Mouse (Mus musculus): Measurements from ENCODE around the gene Ces3b. TPM values are rescaled to one million over a fixed set of nuclear protein-coding genes. Genes with fewer than 3 reads are reported as not detected.
A peak's percentile ranks its signal among the peaks of the same experiment; 100 is the strongest.
"Not testable (repeated sequence)": the region's sequence is repeated elsewhere in the genome, so short reads cannot be mapped to it uniquely, and the experiment has no call there.

The Ces3b gene
- total RNA-seq (2014; rRNA removed) (not detected in 2 replicates), polyA plus RNA-seq (2015; fragmentation: Nextera tagmentation; extraction: Ambion mirVana) (not detected in 2 replicates)

DNA sequence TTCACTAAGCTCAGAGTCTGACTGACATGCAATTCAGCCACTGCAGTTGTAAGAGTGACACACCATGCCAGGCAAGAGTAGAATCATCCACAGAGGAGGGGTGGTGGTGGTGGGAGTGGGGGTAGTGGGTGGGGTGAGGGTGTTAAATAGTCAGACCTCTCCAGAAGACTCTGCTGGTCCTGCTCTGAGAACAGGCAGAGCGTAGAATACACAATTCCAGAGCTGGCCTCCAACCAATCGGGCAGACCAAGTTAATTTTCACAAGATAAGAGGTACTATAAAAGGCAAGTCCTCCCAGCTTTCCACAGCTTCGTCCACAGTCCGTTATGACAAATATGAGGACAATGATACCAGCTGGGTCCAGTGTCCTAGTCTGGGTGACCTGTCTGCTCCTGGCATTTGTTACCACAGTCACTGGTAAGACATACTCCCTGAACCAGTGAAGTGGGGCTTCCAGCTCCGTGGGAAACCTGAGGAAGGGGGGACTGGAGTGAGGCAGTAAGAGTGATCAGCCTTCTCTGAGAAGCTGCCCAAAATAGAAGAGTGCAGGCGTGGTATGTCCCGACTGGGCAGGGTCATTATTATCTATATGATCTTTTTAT lies at the start of gene Ces3b:
Ces3b (plus strand) TSS at position 305 of the 602 bp plus-strand sequence.
- 81% methylated on average over 7 of the region's 7 CpGs for WGBS
- Histone ChIP-seq H3K36me3 (ENCODE audit: insufficient read depth, low read length) (no peaks in the 10 kb centered on the region), H3K4me1 (ENCODE audit: insufficient read depth, low read length) (no peaks in the 10 kb centered on the region), H3K9me3 (ENCODE audit: low read length) (no peaks in the 10 kb centered on the region), H3K4me2 (ENCODE audit: low read depth, low read length) (no peak within 1 kb of the TSS), H3K9ac (replicated peaks; ENCODE audit: low read length) (no peak within 1 kb of the TSS), H3K27ac (no peak within 1 kb of the TSS), H3K27me3 (ENCODE audit: insufficient read depth, low read length) (no peaks in the 10 kb centered on the region), H3K4me3 (ENCODE audit: low read length) (no peak within 1 kb of the TSS)
- DNase-seq (ENCODE audit: low spot score) (no peak), ATAC-seq (no peak)
- TF ChIP-seq CTCF (IDR thresholded peaks at IDR 0.05; ENCODE audit: low read depth): no peak

DNA sequence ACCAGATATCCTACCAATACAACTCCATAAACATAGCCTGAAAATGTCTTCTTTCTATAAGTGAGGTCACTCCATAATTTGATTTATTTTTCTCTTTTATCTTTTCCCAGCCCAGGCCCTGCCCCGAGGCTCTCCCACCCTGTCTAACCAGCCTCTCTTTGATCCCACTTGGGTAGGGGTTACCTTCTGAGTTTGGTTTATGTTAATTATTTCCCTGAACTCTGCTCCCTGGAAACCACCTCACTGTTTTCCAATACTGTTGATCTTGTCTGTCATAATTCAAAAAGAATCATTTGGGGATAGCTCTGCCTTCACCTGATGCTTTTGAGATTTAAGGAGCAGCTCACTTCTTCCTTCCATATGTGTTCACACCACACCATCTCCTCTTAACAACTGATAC lies 40.0 kb upstream of the Ces3b start:
- H3K9me3 ChIP-seq (ENCODE audit: low read length): no peaks in the 10 kb centered on the region
- DNase-seq (ENCODE audit: low spot score): no peak
- no peaks in the 10 kb centered on the region for H3K4me1 ChIP-seq (ENCODE audit: insufficient read depth, low read length)
- H3K4me3 ChIP-seq (ENCODE audit: low read length): no peak overlapping the region
- no peak overlapping the region for H3K9ac ChIP-seq (replicated peaks; ENCODE audit: low read length)
- H3K4me2 ChIP-seq (ENCODE audit: low read depth, low read length): no peak overlapping the region
- no peak for TF ChIP-seq CTCF (IDR thresholded peaks at IDR 0.05; ENCODE audit: low read depth)
- no peaks in the 10 kb centered on the region for H3K27me3 ChIP-seq (ENCODE audit: insufficient read depth, low read length)
- H3K36me3 ChIP-seq (ENCODE audit: insufficient read depth, low read length): no peaks in the 10 kb centered on the region
- WGBS: 71% methylated on average over 1 of the region's 1 CpGs
- ATAC-seq: no peak
- no peak overlapping the region for H3K27ac ChIP-seq

DNA sequence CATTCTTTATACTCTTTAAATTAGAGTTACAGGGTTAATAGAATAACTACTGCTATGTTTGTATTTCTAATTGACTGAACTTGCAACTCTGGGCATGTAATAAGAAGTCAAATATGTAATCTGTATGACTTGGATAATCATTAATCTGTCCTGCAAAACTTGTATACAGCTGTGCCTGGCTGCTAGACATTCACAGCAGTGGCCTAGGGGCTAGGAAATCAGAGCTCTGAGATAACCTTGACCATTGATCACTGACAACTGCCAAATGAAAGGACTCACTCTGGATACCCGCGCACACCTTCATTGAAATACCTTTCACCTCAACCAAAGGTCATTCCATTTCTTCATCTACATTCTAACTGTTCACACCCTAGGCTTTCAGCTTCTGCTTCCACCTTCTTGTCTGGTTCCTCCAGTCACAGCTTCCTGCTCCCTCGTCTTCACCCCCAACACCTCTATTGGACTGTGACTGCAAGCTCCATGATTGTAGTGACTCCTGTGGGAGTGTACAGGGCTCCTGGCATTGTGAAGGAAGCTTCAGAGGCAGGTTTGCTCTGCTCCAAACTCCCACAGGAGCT lies 37.6 kb upstream of the Ces3b start:
- no peaks in the 10 kb centered on the region for H3K4me1 ChIP-seq (ENCODE audit: insufficient read depth, low read length)
- no peak overlapping the region for H3K4me2 ChIP-seq (ENCODE audit: low read depth, low read length)
- no peak overlapping the region for H3K9ac ChIP-seq (replicated peaks; ENCODE audit: low read length)
- TF ChIP-seq CTCF (IDR thresholded peaks at IDR 0.05; ENCODE audit: low read depth): no peak
- H3K9me3 ChIP-seq (ENCODE audit: low read length): no peaks in the 10 kb centered on the region
- H3K27me3 ChIP-seq (ENCODE audit: insufficient read depth, low read length): no peaks in the 10 kb centered on the region
- H3K36me3 ChIP-seq (ENCODE audit: insufficient read depth, low read length): no peaks in the 10 kb centered on the region
- ATAC-seq (no peak), DNase-seq (ENCODE audit: low spot score) (no peak)
- WGBS: 93% methylated on average over 3 of the region's 3 CpGs
- no peak overlapping the region for H3K27ac ChIP-seq
- H3K4me3 ChIP-seq (ENCODE audit: low read length): no peak overlapping the region

- no peak for DNase-seq (ENCODE audit: low spot score)
- no peaks in the 10 kb centered on the region for H3K36me3 ChIP-seq (ENCODE audit: insufficient read depth, low read length)
These were observed 35.1 kb upstream of the Ces3b start, which contains the start of gene Ces3a for GRCm38 (mm10) chr8:105048371-105048854. Gene Ces3a (plus strand): TSS chr8:105048601.

GRCm38 (mm10) chr8:105056211-105056610 lies 27.3 kb upstream of the Ces3b start:
- no peaks in the 10 kb centered on the region for H3K9me3 ChIP-seq (ENCODE audit: low read length)
- ATAC-seq: no peak
- no peaks in the 10 kb centered on the region for H3K4me1 ChIP-seq (ENCODE audit: insufficient read depth, low read length)
- H3K4me3 ChIP-seq (ENCODE audit: low read length): no peak overlapping the region
- WGBS: 93% methylated on average over 4 of the region's 4 CpGs
- no peak for TF ChIP-seq CTCF (IDR thresholded peaks at IDR 0.05; ENCODE audit: low read depth)
- H3K27ac ChIP-seq: no peak overlapping the region
- no peaks in the 10 kb centered on the region for H3K27me3 ChIP-seq (ENCODE audit: insufficient read depth, low read length)
- no peak overlapping the region for H3K9ac ChIP-seq (replicated peaks; ENCODE audit: low read length)
- DNase-seq (ENCODE audit: low spot score): no peak
- no peaks in the 10 kb centered on the region for H3K36me3 ChIP-seq (ENCODE audit: insufficient read depth, low read length)
- no peak overlapping the region for H3K4me2 ChIP-seq (ENCODE audit: low read depth, low read length)

More at GRCm38 (mm10) chr8:105048371-105048854, 35.1 kb upstream of the Ces3b start, which contains the start of gene Ces3a:
- H3K4me2 ChIP-seq (ENCODE audit: low read depth, low read length): no peak within 1 kb of the TSS
- no peak within 1 kb of the TSS for H3K4me3 ChIP-seq (ENCODE audit: low read length)
- no peak for TF ChIP-seq CTCF (IDR thresholded peaks at IDR 0.05; ENCODE audit: low read depth)
- no peak within 1 kb of the TSS for H3K27ac ChIP-seq
- H3K4me1 ChIP-seq (ENCODE audit: insufficient read depth, low read length): no peaks in the 10 kb centered on the region
- WGBS: 77% methylated on average over 3 of the region's 3 CpGs
- no peak for ATAC-seq
- no peaks in the 10 kb centered on the region for H3K9me3 ChIP-seq (ENCODE audit: low read length)
- H3K27me3 ChIP-seq (ENCODE audit: insufficient read depth, low read length): no peaks in the 10 kb centered on the region
- H3K9ac ChIP-seq (replicated peaks; ENCODE audit: low read length): no peak within 1 kb of the TSS

GRCm38 (mm10) chr8:105060056-105060455 lies 23.5 kb upstream of the Ces3b start:
- no peak for TF ChIP-seq CTCF (IDR thresholded peaks at IDR 0.05; ENCODE audit: low read depth)
- no peaks in the 10 kb centered on the region for H3K27me3 ChIP-seq (ENCODE audit: insufficient read depth, low read length)
- H3K36me3 ChIP-seq (ENCODE audit: insufficient read depth, low read length): no peaks in the 10 kb centered on the region
- no peaks in the 10 kb centered on the region for H3K4me1 ChIP-seq (ENCODE audit: insufficient read depth, low read length)
- ATAC-seq (no peak), DNase-seq (ENCODE audit: low spot score) (no peak)
- no peak overlapping the region for H3K4me2 ChIP-seq (ENCODE audit: low read depth, low read length)
- no peak overlapping the region for H3K9ac ChIP-seq (replicated peaks; ENCODE audit: low read length)
- H3K4me3 ChIP-seq (ENCODE audit: low read length): no peak overlapping the region
- H3K9me3 ChIP-seq (ENCODE audit: low read length): no peaks in the 10 kb centered on the region
- no peak overlapping the region for H3K27ac ChIP-seq

GRCm38 (mm10) chr8:105066761-105067160 lies 16.8 kb upstream of the Ces3b start:
- no peaks in the 10 kb centered on the region for H3K4me1 ChIP-seq (ENCODE audit: insufficient read depth, low read length)
- no peaks in the 10 kb centered on the region for H3K36me3 ChIP-seq (ENCODE audit: insufficient read depth, low read length)
- DNase-seq (ENCODE audit: low spot score) (peak; percentile 44), ATAC-seq (no peak)
- 0% methylated on average over 1 of the region's 1 CpGs for WGBS
- no peaks in the 10 kb centered on the region for H3K9me3 ChIP-seq (ENCODE audit: low read length)
- no peak overlapping the region for H3K27ac ChIP-seq
- peak; percentile 66 for TF ChIP-seq CTCF (IDR thresholded peaks at IDR 0.05; ENCODE audit: low read depth)
- H3K9ac ChIP-seq (replicated peaks; ENCODE audit: low read length): no peak overlapping the region
- no peak overlapping the region for H3K4me3 ChIP-seq (ENCODE audit: low read length)
- H3K4me2 ChIP-seq (ENCODE audit: low read depth, low read length): no peak overlapping the region
- no peaks in the 10 kb centered on the region for H3K27me3 ChIP-seq (ENCODE audit: insufficient read depth, low read length)

- H3K4me1 ChIP-seq (ENCODE audit: insufficient read depth, low read length); H3K4me3 ChIP-seq (ENCODE audit: low read length); H3K36me3 ChIP-seq (ENCODE audit: insufficient read depth, low read length); H3K9me3 ChIP-seq (ENCODE audit: low read length); H3K9ac ChIP-seq (replicated peaks; ENCODE audit: low read length); H3K27me3 ChIP-seq (ENCODE audit: insufficient read depth, low read length); H3K4me2 ChIP-seq (ENCODE audit: low read depth, low read length); ATAC-seq; H3K27ac ChIP-seq; DNase-seq (ENCODE audit: low spot score): not testable (repeated sequence)
- 72% methylated on average over 7 of the region's 7 CpGs for WGBS
These were observed 15.6 kb upstream of the Ces3b start for GRCm38 (mm10) chr8:105067905-105068304.

Measured in hindbrain, postnatal 0 days (tissue).